Mouse (Mus musculus) urinary bladder, adult 18-20 months (tissue): ENCODE data around the gene Tbck.

Experiments
- DNase-seq, 2 experiments: peaks; one replicate each; pipeline ENCODE4 v3.0.0; 2022; ENCODE audit warnings: low spot score in 2 of 2, mixed read lengths in 2 of 2

Gene Tbck

GRCm38 (mm10) chr3:132866984-132867383 is 183.0 kb downstream of the Tbck start:
- no peak for DNase-seq

GRCm38 (mm10) chr3:132868838-132869237 is 184.9 kb downstream of the Tbck start:
- DNase-seq: no peak

GRCm38 (mm10) chr3:132870079-132870478 is 186.1 kb downstream of the Tbck start:
- no peak for DNase-seq

- peak; percentile 41 to 67 for DNase-seq
These were observed 187.5 kb downstream of the Tbck start for GRCm38 (mm10) chr3:132871318-132871904.

DNA sequence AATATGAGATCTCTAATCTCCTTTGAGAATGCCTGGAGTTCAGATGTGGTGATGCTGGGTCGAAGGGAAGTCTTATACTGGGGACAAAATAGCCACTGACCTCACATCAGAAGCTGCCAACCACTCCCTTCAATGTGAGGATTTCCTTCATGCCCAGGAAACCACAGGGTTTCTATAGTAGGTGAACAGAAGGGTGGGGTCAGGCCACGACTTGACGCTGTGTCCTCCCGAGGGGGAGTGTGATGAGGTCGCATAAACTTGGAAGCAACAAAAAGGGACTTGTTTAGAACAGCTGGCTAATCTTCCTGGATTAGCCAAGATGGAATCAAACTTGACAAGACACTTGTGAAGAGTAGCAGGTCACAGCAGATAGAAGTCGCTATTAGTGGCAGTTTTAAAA is 189.3 kb downstream of the Tbck start:
- DNase-seq: no peak

- DNase-seq: no peak
These were observed 192.2 kb downstream of the Tbck start for GRCm38 (mm10) chr3:132876011-132876708.

DNA sequence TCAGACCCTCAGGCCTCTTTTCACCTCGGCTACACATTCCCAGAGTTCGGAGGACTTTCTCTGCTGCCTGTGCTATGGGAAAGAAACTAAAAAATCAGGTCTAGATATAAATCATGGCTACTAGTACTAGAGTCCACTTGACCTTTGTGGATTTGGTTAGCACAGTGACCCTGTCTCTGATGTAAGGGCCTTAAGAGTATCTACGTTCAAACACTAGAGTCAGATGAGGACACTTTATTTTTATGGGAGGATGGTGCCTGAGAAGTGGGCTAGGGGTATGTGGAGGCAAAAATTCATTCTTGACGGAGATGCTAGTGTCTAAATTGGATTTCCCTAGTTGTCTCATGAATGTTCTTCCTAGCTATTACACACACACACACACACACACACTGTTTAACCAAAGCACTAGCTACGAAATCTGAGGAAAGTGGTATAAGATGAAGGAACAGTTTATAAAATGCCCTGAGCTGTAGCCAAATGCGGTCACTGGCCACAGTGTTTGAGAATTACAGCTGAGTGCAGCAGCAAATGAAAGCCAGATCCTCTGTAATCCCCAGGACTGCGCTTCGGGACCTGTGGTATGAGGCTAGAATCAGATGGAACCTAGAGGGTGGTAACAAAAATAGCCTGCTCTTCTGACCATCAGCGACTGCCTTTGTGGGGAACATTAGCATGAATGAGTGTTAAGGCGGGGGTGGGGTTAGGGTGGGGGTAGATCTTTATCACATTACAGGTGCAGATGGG is 193.2 kb downstream of the Tbck start:
- DNase-seq: no peak

GRCm38 (mm10) chr3:132880361-132880760 is 196.4 kb downstream of the Tbck start:
- no peak for DNase-seq

DNA sequence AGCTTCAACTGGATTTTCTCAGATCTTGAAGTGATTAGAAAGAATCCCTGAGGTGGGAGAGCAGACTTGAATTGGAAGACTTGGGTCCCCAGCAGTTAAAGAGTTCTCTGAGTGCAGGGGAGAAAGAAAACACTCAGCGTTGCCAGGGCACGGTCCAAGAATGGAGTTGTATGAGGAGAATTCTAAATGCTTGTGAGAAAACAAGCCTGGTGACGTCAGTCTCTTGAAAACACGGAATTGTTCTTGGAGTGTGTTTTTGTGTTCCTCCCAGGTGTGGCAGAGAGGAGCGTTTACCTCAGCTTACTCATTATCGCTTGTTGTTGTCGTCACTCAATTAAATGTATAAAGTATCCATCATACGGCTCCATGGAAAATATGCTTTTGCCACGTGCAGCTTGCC is 196.9 kb downstream of the Tbck start:
- DNase-seq: no peak

GRCm38 (mm10) chr3:132883256-132883655 is 199.3 kb downstream of the Tbck start:
- no peak for DNase-seq

DNA sequence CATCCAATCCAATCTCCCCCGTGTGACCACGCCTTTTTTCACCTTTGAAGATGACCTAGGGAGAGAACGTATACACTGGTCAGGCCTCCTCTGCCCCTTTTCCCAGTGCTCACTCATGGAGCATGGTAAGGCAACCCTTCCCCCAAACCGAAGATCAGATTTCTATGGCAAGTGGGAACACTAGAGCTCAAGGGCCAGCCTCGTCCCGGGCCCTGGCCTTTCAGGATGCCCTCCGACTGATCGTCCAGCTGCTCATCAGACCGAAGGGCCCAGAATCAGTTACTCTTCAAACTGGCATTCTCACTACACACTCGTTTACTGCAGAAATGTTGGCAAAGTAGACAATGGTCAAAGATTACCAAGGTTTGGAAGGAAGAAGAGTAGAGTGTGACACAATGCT is 200.5 kb downstream of the Tbck start:
- no peak for DNase-seq

GRCm38 (mm10) chr3:132886419-132887050 is 202.6 kb downstream of the Tbck start:
- DNase-seq: no peak

DNA sequence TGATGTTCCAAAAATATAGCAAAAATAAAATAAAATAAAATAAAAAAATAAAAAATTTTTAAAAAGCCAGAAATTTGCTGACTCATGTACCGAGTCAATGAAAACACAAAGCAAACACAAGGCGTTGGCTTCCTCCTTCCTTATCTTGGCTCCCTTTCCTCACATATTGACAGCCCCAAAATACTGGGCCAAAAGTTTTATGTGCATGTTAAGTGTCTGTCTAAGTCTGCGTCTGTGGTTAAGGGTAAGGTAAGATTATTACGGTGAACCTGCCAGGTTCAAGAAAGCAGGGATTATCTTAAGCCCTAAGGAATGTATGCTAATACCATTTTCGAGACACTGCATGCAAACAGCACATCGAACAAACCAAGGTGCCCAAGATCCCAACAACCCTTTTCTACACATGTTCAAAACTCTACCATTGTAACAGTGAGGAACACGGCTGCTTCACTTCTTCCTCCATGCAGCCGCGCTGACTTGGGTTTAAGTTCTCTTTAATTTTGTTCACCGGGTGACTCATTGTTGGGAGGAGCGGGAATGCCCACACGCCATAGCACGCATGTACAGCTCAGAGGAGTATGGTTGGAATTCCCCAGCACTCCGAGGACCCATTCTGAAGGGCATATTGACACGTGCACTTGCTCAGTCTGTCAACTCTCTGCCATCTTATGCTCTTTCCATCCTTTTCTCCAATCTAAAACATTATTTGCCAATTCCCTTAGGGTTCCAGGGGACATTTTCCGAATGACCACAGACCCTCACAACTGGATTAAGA is 203.3 kb downstream of the Tbck start:
- DNase-seq: no peak
